Mouse (Mus musculus) ES-Bruce4 (cell line): Measurements from ENCODE around the gene Vat1.
"Not testable (repeated sequence)": the region's sequence is repeated elsewhere in the genome, so short reads cannot be mapped to it uniquely, and the experiment has no call there.

Experiments
- CTCF ChIP-seq: IDR thresholded peaks from one replicate; pipeline ENCODE4 v1.8.1; 2011; ENCODE audit warnings: low read depth, low read length
- POLR2A ChIP-seq: IDR thresholded peaks from one replicate; pipeline ENCODE4 v1.8.1; 2011; ENCODE audit warnings: low read length; ENCODE audit not compliant: insufficient read depth

DNA sequence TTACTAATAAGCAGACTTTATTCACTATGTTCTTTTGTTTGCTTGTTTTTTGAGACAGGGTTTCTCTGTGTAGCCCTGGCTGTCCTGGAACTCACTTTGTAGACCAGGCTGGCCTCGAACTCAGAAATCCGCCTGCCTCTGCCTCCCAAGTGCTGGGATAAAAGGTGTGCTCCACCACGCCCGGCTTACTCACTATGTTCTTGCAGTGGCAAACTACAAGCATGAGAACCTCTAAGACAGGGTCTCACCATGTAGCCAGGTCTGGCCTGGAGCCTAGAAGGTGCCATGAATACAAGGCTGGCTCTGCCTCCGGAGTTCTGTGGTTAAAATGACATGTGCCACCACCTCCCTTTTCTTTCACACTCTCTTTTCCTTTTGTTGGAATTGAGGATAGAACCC is 521 bp upstream of the Vat1 start:
- TF ChIP-seq POLR2A, CTCF: not testable (repeated sequence)
